Mouse (Mus musculus) spleen, adult 18-20 months (tissue): ENCODE measurements around the gene Slc52a3.

ENCODE experiments used
- DNase-seq, 2 experiments: peaks; one replicate each; pipeline ENCODE4 v3.0.0; 2022; ENCODE audit warnings: mixed read lengths in 2 of 2

Gene Slc52a3

GRCm38 (mm10) chr2:151996229-151997189, at the start of gene Slc52a3:
TSS of gene Slc52a3 (plus strand) at chr2:151996511.
- peak; percentile 77 to 91 for DNase-seq

DNA sequence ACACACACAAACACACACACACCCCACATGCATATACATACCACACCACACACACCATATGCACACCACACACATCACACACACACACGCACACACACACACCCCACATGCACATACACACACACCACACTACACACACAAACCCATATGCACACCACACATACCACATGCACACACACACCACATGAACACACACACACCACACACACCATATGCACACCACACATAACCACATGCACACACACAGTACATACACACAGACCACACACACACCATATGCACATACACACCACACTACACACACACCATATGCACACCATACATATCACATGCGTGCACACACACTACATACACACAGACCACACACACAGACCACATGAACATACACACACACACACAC, 48.7 kb upstream of the Slc52a3 start:
- no peak for DNase-seq

- no peak for DNase-seq
Observed at GRCm38 (mm10) chr2:151948311-151948710, 48.0 kb upstream of the Slc52a3 start.

DNA sequence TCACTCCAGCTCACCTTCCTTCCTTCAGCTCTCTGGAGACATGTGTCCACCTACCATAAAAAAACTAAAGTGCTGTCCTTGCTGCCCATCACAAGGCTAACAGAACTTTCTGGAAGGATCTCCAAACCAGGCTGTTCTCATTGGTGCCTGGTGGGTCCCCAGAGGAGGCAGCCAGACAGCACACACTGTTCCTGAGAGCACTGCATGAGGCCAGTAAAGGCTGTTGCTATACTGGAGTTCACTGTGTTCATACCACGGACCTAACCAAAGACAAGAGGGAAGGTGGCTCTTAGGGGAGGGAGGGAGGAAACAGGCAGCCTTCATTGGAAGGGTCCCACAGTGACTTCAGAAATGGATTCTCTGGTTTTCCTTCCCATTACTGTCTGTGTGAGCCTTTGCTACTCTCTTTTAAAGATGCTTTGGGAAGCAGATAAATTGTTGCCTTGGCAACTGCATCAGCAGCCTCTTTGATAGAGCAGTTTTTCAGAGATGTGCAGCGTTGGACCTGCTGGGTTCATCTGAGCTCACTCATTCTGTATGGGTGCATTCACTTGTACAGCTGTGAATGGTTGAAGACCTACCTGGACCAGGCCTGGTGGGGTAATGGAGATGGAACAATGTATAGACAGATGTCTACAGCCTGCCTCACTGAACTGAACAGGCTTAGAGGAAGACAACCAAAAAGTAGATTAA, 47.1 kb upstream of the Slc52a3 start:
- no peak for DNase-seq

DNA sequence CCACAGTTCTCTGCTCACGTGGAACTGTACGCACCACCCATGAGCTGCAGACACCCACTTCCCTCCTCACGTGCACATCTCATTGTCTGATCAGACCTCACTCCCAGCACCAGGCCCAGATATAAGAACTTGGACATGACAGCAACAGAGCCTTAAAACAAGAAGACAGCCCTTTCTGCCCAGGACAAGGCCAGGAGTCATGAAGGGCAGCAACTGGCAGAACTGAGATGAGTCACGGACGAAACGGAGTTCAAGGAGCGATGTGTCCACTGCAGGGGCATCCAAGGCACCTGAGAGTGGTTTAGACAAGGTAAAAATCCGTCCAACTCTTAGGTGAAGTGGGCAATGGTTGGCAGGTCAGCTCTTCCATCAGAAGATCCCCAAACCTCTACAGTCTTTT, 42.6 kb upstream of the Slc52a3 start:
- DNase-seq: no peak

DNA sequence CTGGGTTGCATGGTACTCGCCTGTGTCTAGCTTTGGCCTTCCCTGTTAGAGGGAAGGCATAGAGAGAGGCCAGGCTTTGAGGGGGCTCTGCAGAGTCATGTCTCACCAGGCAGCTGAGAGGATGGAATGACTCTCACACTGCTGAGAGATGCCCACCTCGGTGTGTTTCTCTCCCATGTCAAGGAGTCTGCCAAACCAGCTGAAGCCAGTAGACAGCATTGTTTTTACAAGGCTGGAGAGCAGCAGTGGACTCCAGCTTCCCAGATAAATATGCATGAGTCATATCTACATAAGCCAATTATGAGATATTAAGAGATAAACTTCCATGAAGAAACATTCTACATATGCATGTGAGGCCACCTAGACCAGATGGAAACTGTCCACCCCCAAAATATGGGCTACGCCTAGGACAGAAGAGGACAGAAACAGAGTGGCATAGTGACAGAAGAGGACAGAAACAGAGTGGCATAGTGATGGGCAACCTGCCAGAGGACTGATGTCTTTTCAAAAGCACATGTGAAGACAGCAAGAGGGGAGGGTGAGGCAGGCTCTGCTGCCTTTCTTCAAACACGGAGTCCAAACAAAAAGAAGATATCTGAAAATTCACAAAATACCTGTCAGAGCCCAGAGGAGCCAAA, 39.7 kb upstream of the Slc52a3 start:
- DNase-seq: no peak

- DNase-seq: no peak
Observed at GRCm38 (mm10) chr2:151959274-151959673, 37.0 kb upstream of the Slc52a3 start.

- no peak for DNase-seq
Observed at GRCm38 (mm10) chr2:151961284-151962196, 34.8 kb upstream of the Slc52a3 start.

DNA sequence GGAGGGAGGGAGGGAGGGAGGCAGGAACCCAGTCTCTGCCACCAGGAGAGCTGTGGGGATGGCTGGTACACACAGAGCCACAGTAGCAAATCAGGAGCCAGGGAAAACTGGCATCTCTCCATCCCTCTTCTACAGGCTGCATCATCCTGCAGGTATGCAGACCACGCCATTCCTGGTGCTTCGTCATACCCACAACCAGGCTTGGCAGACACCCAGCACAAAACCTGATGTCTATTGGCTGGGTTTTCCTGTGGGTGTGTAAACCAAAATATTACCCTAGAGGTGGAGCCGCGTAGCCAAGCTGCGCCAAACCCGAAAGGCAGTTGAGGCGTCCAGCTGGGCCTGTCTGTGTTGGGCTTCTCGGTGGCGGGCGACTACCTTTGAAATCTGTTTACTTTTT, 33.8 kb upstream of the Slc52a3 start:
- no peak for DNase-seq

DNA sequence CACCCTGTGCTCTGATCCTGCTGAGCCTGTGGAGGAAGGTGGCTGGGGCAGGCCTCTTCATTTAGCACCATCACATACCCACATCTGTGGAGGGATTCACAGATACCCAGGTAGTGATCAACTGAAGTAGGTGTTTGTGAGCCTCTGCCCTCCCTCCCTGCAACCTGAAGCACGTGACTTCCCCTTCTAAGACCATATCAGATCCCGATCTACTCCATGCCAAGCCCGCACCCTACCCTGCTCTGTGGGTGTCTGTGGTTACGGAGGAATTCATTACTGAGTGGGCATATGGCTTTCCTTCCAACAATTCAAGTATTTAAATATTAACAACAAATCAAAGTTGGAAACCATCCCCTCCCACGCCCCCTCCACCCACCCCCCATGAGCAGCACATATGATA, 33.0 kb upstream of the Slc52a3 start:
- no peak for DNase-seq

DNA sequence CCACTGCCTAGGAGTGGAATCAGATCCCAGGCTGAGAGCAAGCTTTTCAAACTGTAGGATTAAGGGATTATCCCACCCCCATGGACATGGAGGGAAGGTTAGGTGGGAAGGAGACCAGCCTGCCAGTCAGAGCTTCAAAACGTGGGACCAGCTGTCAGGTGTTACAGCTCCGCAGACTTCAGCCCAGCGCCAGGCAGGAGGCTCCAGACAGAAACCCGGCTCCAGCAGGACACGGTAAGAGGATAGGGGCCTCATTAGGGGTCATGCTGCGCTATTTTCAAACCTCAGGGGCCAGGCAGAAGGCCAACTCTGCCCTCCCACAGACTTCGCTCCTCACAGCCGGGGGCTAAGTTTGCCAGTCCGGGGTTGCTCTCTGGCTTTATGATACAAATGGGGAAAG, 32.3 kb upstream of the Slc52a3 start:
- no peak for DNase-seq

- no peak for DNase-seq
Observed at GRCm38 (mm10) chr2:151967176-151967750, 29.0 kb upstream of the Slc52a3 start.

DNA sequence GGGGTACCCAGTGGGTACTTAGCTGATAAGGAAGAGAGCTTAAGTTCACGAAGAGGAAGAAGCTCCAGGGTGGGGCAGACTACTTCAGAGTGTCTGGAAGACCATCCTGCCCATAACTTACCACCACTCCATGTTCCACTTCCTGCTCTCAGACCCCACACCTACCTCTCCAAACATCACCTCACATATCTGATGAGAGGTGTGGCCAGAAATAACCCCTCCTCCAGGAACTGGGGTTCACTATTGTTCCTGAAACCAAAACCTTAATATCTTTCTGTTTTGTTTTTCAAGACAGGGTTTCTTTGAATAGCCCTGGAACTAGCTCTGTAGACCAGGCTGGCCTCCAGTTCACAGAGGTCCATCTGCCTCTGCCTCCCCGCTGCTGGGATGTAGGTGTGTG, 28.5 kb upstream of the Slc52a3 start:
- no peak for DNase-seq

- no peak for DNase-seq
Observed at GRCm38 (mm10) chr2:151968451-151968850, 27.9 kb upstream of the Slc52a3 start.

DNA sequence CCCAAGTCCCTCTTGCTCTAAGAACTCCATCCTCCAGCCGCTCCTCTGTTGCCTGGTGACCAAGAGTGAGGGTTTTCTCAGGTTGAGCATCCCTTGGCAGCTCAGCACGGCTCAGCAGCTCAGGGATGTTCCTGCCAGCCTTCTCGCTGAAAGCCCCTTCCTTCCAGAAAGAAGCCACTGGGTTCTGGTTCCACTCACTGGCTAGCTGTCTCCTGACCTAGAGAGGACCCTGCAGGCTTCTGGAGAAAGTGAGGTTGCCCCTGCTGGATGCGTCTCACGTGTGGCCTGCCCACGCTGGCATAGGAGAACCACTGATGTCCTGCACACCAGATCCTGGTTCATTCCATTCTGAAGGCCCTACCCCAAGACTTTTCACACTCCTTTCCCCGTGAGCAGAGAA, 27.3 kb upstream of the Slc52a3 start:
- DNase-seq: no peak

GRCm38 (mm10) chr2:151969396-151969795, 26.9 kb upstream of the Slc52a3 start:
- no peak for DNase-seq

DNA sequence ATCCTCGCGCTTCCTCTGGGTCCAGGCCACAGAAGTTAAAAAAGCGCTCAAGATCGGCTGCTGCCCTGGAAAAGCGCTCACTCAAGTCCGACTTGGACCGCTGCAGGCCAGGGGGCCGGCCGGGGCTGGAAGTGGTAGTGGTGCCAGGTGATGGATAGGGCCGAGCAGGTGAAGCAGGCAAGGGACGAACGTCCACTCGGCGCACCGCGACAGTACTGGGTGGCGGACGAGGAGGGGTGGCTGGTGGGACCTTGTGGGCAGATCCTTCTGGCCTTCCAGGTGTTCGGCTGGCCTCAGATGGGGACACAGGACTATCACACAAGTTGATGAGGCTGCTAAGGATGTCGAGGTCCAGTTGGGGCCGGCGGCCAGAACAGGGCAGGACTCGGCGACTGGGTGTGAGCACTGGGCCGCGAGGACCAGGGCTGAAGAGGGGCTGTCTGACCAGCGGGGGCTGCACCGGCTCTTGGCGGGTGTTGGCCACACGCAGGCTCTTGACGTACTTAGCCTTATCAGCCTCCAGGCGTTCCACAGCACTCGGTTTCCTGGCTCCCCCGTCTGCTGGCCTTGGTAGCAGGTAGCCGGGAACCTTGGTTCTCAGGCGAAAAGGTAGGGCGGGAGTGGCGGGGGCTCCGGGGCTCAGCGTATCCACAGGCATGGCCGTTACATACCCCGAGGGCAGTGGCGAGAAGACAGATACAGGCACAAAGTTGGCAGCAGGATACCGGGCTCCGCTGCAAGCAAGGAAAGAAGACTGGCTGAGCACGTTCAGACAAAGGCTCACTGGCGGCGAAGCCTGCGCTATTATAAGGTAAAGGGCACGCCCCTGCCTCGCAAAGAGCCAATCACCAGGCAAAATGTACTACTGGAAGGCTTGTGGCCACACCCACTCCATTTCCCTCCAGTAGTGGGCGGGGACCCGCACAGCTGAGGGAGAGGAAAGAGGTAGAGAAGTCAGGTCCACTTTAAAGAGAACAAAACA, 25.8 kb upstream of the Slc52a3 start:
- DNase-seq: peak; percentile 56 to 61

- no peak for DNase-seq
Observed at GRCm38 (mm10) chr2:151971748-151972147, 24.6 kb upstream of the Slc52a3 start.

GRCm38 (mm10) chr2:151972880-151973594, 23.3 kb upstream of the Slc52a3 start:
- DNase-seq: peak in 1 of 2 experiments; percentile 27
